Mouse (Mus musculus) hindbrain, embryonic 16.5 days (tissue): ENCODE data around the gene 1700066M21Rik. TPM values are rescaled to one million over a fixed set of nuclear protein-coding genes. Genes with fewer than 3 reads are reported as not detected.
A peak's percentile ranks its signal among the peaks of the same experiment; 100 is the strongest.

Experiments
- ATAC-seq: fragments of 200-750 bp; cut with Nextera tagmentation; 2 replicates; pipeline ENCODE4 v1.8.0; 2017; ENCODE audit warnings: moderate TSS enrichment, moderate library complexity
- H3K27ac ChIP-seq: fragments of 300-500 bp; sonication (generic); 2 replicates; pipeline ENCODE4 v1.5.1; 2014; ENCODE audit warnings: low read depth, mild to moderate bottlenecking, control low read depth, low read length, moderate library complexity
- H3K27me3 ChIP-seq: fragments of 300-500 bp; sonication (generic); replicated peaks from 2 replicates; pipeline ENCODE4 v1.6.1; 2014; ENCODE audit warnings: low read length; ENCODE audit not compliant: control insufficient read depth, insufficient read depth
- H3K36me3 ChIP-seq: fragments of 300-500 bp; sonication (generic); 2 replicates; pipeline ENCODE4 v1.6.1; 2014; ENCODE audit warnings: mild to moderate bottlenecking, low read length, moderate library complexity, mixed read lengths; ENCODE audit not compliant: control insufficient read depth, insufficient read depth
- H3K4me1 ChIP-seq: fragments of 300-500 bp; sonication (generic); 2 replicates; pipeline ENCODE4 v1.6.1; 2014; ENCODE audit warnings: low read depth, low read length; ENCODE audit not compliant: control insufficient read depth, insufficient read depth
- H3K4me2 ChIP-seq: fragments of 300-500 bp; sonication (generic); 2 replicates; pipeline ENCODE4 v1.6.1; 2014; ENCODE audit warnings: mild to moderate bottlenecking, low read length, control low read depth, moderate library complexity
- H3K4me3 ChIP-seq: fragments of 300-500 bp; sonication (generic); 2 replicates; pipeline ENCODE4 v1.5.1; 2014; ENCODE audit warnings: mild to moderate bottlenecking, low read length, control low read depth, moderate library complexity
- H3K9ac ChIP-seq: fragments of 300-500 bp; sonication (generic); 2 replicates; pipeline ENCODE4 v1.6.1; 2014; ENCODE audit warnings: low read depth, mild to moderate bottlenecking, control low read depth, low read length, moderate library complexity
- H3K9me3 ChIP-seq: fragments of 300-500 bp; sonication (generic); 2 replicates; pipeline ENCODE4 v1.6.1; 2014; ENCODE audit warnings: mild to moderate bottlenecking, low read length, moderate library complexity; ENCODE audit not compliant: control insufficient read depth
- WGBS: fragments of 180-500 bp; shearing (Covaris S2); extraction: QIAGEN DNeasy Blood & Tissue Kit; methylation state at CpG from one replicate; pipeline ENCODE4 v1.1.7; 2014; 5-methylcytosine and 5-hydroxymethylcytosine counted together
- polyA plus RNA-seq: library from polyadenylated mRNA; unstranded; fragments of >200 nt; fragmentation: Nextera tagmentation; extraction: Ambion mirVana; gene quantifications from 2 replicates; pipeline ENCODE4 v1.2.1, GENCODE M21; 2015

The 1700066M21Rik gene
- polyA plus RNA-seq, 1 experiment from 2014 or later = 24.3 TPM

GRCm38 (mm10) chr1:57388402-57389155, 11.2 kb downstream of the 1700066M21Rik start:
- Histone ChIP-seq H3K4me2 (no peak overlapping the region), H3K27ac (no peak overlapping the region), H3K4me3 (no peak overlapping the region), H3K4me1 (no peaks in the 10 kb centered on the region), H3K27me3 (no peaks in the 10 kb centered on the region), H3K9ac (no peak overlapping the region), H3K36me3 (peaks cover 10% of the 10 kb centered on the region; the same call in 1 of the 2 replicates), H3K9me3 (no peaks in the 10 kb centered on the region)
- peak; percentile 55; the same call in 1 of the 2 replicates for ATAC-seq
- WGBS = 80% methylated on average over 8 of the region's 8 CpGs

DNA sequence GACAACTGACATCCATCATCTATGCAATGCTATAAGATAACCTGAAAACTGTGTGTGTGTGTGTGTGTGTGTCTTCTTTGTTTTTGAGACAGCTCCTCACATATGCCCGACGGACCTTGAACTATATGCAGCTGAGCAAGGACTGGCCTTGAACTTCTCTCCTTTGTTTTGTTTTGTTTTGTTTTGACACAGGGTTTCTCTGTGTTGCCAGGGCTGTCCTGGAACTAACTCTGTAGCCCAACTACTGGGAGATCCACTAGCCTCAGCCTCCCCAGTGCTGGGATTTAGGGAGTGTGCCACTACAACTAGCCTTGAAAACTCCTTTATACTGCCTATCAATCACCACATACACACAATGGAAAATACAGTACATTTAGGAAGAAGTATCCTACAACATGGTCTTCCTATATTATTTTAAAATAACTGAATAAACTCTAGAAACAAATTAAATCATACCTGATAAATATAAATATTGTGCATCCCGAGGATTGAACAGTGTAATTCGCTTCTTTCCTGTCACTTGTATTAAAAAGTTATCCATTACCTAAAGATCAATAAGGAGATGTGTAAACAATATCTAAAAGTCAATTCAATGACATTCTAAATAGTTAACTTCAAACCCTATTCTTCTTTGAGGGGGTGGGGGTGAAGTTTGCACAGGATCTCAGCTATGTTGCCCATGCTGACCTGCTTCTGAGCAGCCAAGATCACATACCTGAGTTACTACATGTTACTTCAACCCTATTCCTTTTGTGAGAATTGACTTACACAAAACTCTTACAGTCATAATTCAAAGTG, 13.8 kb downstream of the 1700066M21Rik start:
- no peak overlapping the region for H3K9ac ChIP-seq
- H3K27me3 ChIP-seq = no peaks in the 10 kb centered on the region
- no peak for ATAC-seq
- peaks cover 12% of the 10 kb centered on the region for H3K36me3 ChIP-seq
- H3K27ac ChIP-seq = no peak overlapping the region
- no peaks in the 10 kb centered on the region for H3K4me1 ChIP-seq
- no peaks in the 10 kb centered on the region for H3K9me3 ChIP-seq
- WGBS = 86% methylated on average over 4 of the region's 4 CpGs
- H3K4me2 ChIP-seq = no peak overlapping the region
- no peak overlapping the region for H3K4me3 ChIP-seq

DNA sequence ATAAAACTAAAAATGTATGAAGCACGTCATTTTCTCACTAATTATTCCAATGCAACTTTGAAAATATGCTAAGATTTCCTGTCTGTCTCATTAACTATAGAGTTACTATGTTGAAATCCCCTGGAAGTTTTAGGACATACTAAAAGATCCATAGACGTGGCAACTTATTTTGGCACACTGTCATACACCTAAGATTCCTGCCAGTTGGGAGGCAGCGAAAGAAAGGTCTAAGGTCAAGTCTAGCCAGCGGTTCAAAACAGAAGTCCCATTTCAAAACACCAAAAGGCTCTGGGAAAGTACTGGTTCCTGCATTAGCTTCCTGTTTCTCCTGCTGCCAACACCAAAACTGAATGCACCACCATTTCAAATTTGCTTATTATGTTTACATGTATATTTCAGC, 15.0 kb downstream of the 1700066M21Rik start:
- Histone ChIP-seq H3K4me2 (no peak overlapping the region), H3K27me3 (no peaks in the 10 kb centered on the region), H3K9ac (no peak overlapping the region), H3K27ac (no peak overlapping the region), H3K4me1 (no peaks in the 10 kb centered on the region), H3K9me3 (no peaks in the 10 kb centered on the region), H3K36me3 (peaks cover 19% of the 10 kb centered on the region), H3K4me3 (no peak overlapping the region)
- no peak for ATAC-seq
- 75% methylated on average over 4 of the region's 4 CpGs for WGBS

DNA sequence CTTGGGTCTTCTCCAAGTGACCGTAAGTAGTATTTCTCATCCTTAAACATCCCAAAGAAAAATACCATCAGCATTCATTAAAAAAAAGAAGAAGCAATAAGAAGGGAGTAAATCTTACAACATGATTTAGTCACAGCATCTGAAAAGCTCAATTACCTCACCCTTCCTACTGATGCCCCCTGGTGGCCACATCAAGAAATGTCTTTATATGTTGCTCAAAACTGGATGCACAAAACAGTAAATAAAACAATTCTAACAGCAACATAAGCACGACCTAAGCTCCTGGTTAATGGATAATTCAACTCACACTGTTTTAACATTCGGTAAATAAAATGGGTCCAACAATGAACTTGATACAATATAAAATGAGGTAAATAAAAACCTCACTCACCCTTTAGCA, 16.6 kb downstream of the 1700066M21Rik start:
- Histone ChIP-seq H3K27me3 (no peaks in the 10 kb centered on the region), H3K9me3 (no peaks in the 10 kb centered on the region), H3K4me2 (no peak overlapping the region), H3K9ac (no peak overlapping the region), H3K36me3 (peaks cover 16% of the 10 kb centered on the region), H3K4me1 (no peaks in the 10 kb centered on the region), H3K4me3 (no peak overlapping the region), H3K27ac (no peak overlapping the region)
- no peak for ATAC-seq
- WGBS = 63% methylated on average over 3 of the region's 3 CpGs

- no peak overlapping the region for H3K4me2 ChIP-seq
- peaks cover 12% of the 10 kb centered on the region for H3K36me3 ChIP-seq
- no peaks in the 10 kb centered on the region for H3K9me3 ChIP-seq
- H3K4me1 ChIP-seq = peaks cover 3% of the 10 kb centered on the region
- H3K27me3 ChIP-seq = no peaks in the 10 kb centered on the region
- ATAC-seq = no peak
- H3K9ac ChIP-seq = no peak overlapping the region
- 79% methylated on average over 2 of the region's 2 CpGs for WGBS
- no peak overlapping the region for H3K27ac ChIP-seq
- no peak overlapping the region for H3K4me3 ChIP-seq
Measured at GRCm38 (mm10) chr1:57400321-57400720, 22.9 kb downstream of the 1700066M21Rik start.

DNA sequence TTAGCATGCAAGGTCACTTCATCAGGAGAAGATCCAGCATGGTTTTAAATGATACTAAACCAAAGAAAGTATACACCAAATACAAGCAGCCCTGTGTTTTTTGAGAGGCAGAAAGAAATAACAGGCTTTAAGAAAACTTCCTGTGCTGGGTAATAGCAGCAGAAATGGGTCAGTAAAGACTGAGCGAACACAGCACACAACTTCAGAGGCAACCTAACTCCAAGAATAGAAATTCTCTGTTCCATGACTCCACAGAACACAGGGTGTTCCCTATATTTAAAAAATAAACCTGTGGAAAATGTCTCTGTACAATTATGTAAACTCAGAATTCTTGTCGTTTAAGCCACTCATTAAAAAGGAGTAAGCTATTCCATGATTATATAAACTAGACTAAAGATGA, 23.5 kb downstream of the 1700066M21Rik start:
- Histone ChIP-seq H3K27me3 (no peaks in the 10 kb centered on the region), H3K9me3 (no peaks in the 10 kb centered on the region), H3K4me2 (no peak overlapping the region), H3K9ac (no peak overlapping the region), H3K4me3 (no peak overlapping the region), H3K36me3 (peaks cover 12% of the 10 kb centered on the region), H3K27ac (no peak overlapping the region), H3K4me1 (peaks cover 7% of the 10 kb centered on the region)
- ATAC-seq = no peak
- WGBS = 92% methylated on average over 2 of the region's 2 CpGs

- no peak overlapping the region for H3K9ac ChIP-seq
- H3K27ac ChIP-seq = no peak overlapping the region
- peaks cover 5% of the 10 kb centered on the region for H3K36me3 ChIP-seq
- no peaks in the 10 kb centered on the region for H3K9me3 ChIP-seq
- H3K4me1 ChIP-seq = peaks cover 8% of the 10 kb centered on the region
- no peak overlapping the region for H3K4me3 ChIP-seq
- no peaks in the 10 kb centered on the region for H3K27me3 ChIP-seq
- H3K4me2 ChIP-seq = no peak overlapping the region
- WGBS = 91% methylated on average over 5 of the region's 5 CpGs
- no peak for ATAC-seq
Measured at GRCm38 (mm10) chr1:57402116-57402515, 24.7 kb downstream of the 1700066M21Rik start.

GRCm38 (mm10) chr1:57406187-57407151, 29.0 kb downstream of the 1700066M21Rik start, which contains the start of the genes Maip1 and Tyw5:
Gene Maip1, plus strand, starts transcription at chr1:57406328.
Gene Tyw5, minus strand, starts transcription at chr1:57407101.
- Histone ChIP-seq H3K9me3 (no peaks in the 10 kb centered on the region), H3K9ac (peak within 1 kb of the TSS; percentile 96), H3K36me3 (no peaks in the 10 kb centered on the region), H3K4me2 (peak within 1 kb of the TSS; percentile 93), H3K27me3 (no peaks in the 10 kb centered on the region), H3K4me1 (peaks cover 28% of the 10 kb centered on the region), H3K4me3 (peak within 1 kb of the TSS; percentile 90), H3K27ac (peak within 1 kb of the TSS; percentile 96)
- ATAC-seq = peak; percentile 96
- under 1% methylated on average over 71 of the region's 72 CpGs for WGBS
